Mouse (Mus musculus): ENCODE results near the gene Dnajc10. TPM values are rescaled to one million over a fixed set of nuclear protein-coding genes. Genes with fewer than 3 reads are reported as not detected.

Dnajc10 gene
- polyA plus RNA-seq, 1 experiment from 2014 or later = 94.3 TPM

DNA sequence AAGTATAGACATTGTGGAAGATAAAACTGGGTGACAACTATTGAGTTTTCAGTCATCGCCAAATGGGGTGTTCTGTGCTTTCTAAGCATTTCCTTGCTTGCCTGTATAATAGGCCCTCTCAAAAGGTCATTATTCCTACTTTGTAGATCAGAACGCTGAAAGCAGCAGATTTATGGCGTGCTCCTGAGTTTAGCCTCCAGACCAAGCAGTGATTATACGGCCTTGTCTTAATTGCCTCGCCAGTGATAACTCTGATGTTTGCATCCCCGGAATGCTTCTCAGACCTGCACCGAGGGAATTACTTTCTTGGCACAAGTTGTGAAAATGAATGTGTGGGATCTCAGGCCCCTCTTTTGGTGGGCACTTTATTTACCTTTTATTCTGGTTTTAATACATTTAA, 80.8 kb downstream of the Dnajc10 start:
- DNase-seq (ENCODE audit: low spot score) (peak; percentile 73), ATAC-seq (ENCODE audit: insufficient number of reproducible peaks, low FRiP score, low TSS enrichment, low read depth) (peak; percentile 23; the same call in 1 of the 2 replicates)
- H3K9ac ChIP-seq (ENCODE audit: low read length) = no peak overlapping the region
- no peak overlapping the region for H3K27ac ChIP-seq (replicated peaks; ENCODE audit: low read depth, low read length)
- H3K36me3 ChIP-seq (ENCODE audit: control insufficient read depth, insufficient read depth, low read length) = no peaks in the 10 kb centered on the region
- H3K4me1 ChIP-seq (ENCODE audit: control insufficient read depth, insufficient read depth, low read length) = peaks cover 23% of the 10 kb centered on the region
- 4% methylated on average over 7 of the region's 7 CpGs for WGBS
- H3K9me3 ChIP-seq (ENCODE audit: control insufficient read depth, low read length) = no peaks in the 10 kb centered on the region
- H3K4me3 ChIP-seq (ENCODE audit: low read depth, low read length) = no peak overlapping the region
- no peak overlapping the region for H3K4me2 ChIP-seq (ENCODE audit: low read depth, severe bottlenecking)
- no peaks in the 10 kb centered on the region for H3K27me3 ChIP-seq (ENCODE audit: control insufficient read depth, insufficient read depth, low read length)

DNA sequence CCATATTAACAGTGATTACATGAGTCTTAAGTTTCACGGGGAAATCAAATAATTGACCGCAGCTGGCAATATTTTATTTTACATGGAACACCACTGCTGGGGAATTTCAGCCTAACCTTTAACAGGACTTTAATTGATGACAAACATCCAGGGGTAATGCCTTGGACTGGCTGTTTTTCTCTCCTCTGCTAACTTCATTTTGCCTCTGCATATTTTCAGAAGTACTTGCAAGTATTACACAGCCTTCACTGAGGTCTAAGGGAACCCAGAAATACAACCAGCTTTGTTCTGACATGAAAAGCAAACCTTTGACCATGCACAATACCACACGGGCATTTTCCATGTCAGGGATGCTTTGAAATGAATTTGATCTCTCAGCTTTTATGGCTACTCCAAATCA, 81.6 kb downstream of the Dnajc10 start:
- DNase-seq (ENCODE audit: low spot score) (peak; percentile 43), ATAC-seq (ENCODE audit: insufficient number of reproducible peaks, low FRiP score, low TSS enrichment, low read depth) (peak; percentile 72)
- Histone ChIP-seq H3K4me3 (ENCODE audit: low read depth, low read length) (no peak overlapping the region), H3K27me3 (ENCODE audit: control insufficient read depth, insufficient read depth, low read length) (no peaks in the 10 kb centered on the region), H3K27ac (replicated peaks; ENCODE audit: low read depth, low read length) (peak overlapping the region; percentile 55), H3K36me3 (ENCODE audit: control insufficient read depth, insufficient read depth, low read length) (no peaks in the 10 kb centered on the region), H3K4me2 (ENCODE audit: low read depth, severe bottlenecking) (no peak overlapping the region), H3K9me3 (ENCODE audit: control insufficient read depth, low read length) (no peaks in the 10 kb centered on the region), H3K4me1 (ENCODE audit: control insufficient read depth, insufficient read depth, low read length) (peaks cover 23% of the 10 kb centered on the region), H3K9ac (ENCODE audit: low read length) (no peak overlapping the region)
- WGBS = 5% methylated on average over 3 of the region's 3 CpGs

DNA sequence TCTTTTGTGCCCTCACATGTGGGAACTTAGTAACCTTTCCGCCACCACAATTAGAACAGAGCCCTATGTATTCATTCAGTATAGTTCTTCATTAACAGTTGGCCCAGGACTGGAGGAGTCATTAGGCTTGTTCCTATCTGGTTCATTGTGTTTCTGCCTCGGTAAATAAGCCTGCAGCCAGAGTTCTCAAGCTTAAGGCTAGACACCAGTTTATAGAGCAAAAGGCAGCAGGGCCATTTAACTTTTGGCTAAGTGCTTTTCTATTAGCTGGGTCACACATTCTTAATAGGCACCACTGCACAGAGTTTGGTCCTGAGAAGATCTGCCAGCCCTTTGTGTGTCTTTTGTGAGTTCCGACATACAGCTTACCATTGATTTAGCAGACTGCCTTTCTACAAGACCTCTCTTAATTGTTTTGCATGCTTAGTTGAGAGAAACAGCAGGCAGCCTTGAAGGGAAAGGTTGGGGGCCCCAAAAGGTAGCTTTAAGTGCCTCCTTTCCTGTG, 83.4 kb downstream of the Dnajc10 start:
- H3K9me3 ChIP-seq (ENCODE audit: control insufficient read depth, low read length) = no peaks in the 10 kb centered on the region
- ATAC-seq (ENCODE audit: insufficient number of reproducible peaks, low FRiP score, low TSS enrichment, low read depth) (peak; percentile 44; the same call in 1 of the 2 replicates), DNase-seq (ENCODE audit: low spot score) (peak; percentile 49)
- H3K36me3 ChIP-seq (ENCODE audit: control insufficient read depth, insufficient read depth, low read length) = no peaks in the 10 kb centered on the region
- no peak overlapping the region for H3K4me3 ChIP-seq (ENCODE audit: low read depth, low read length)
- no peaks in the 10 kb centered on the region for H3K27me3 ChIP-seq (ENCODE audit: control insufficient read depth, insufficient read depth, low read length)
- no peak overlapping the region for H3K9ac ChIP-seq (ENCODE audit: low read length)
- H3K4me1 ChIP-seq (ENCODE audit: control insufficient read depth, insufficient read depth, low read length) = peaks cover 23% of the 10 kb centered on the region
- H3K27ac ChIP-seq (replicated peaks; ENCODE audit: low read depth, low read length) = peak overlapping the region; percentile 48
- H3K4me2 ChIP-seq (ENCODE audit: low read depth, severe bottlenecking) = no peak overlapping the region
- 6% methylated on average over 3 of the region's 3 CpGs for WGBS

Other genes starting within 250 kb of the Dnajc10 start
- gene Pde1a, start 186.0 kb upstream of the Dnajc10 start, polyA plus RNA-seq (2014; fragmentation: Nextera tagmentation; extraction: Ambion mirVana) = 0.68 and 1.0 TPM in 2 replicates
- gene Prdx6b, start 23.0 kb upstream of the Dnajc10 start, polyA plus RNA-seq (2014; fragmentation: Nextera tagmentation; extraction: Ambion mirVana) = not detected in 2 replicates
- 118 and 120 TPM in 2 replicates for gene Frzb, start 132.2 kb downstream of the Dnajc10 start, polyA plus RNA-seq (2014; fragmentation: Nextera tagmentation; extraction: Ambion mirVana)

Measured in limb, embryonic 11.5 days (tissue).